Mouse (Mus musculus): ENCODE results near the gene Ahcyl2.

Ahcyl2 gene

GRCm38 (mm10) chr6:29848808-29849207 lies 81.0 kb downstream of the Ahcyl2 start:
- DNase-seq (ENCODE audit: extremely low spot score, low read depth, low spot score), result no peak

- DNase-seq (ENCODE audit: extremely low spot score, low read depth, low spot score), result no peak
Measured at GRCm38 (mm10) chr6:29850096-29850495, 82.3 kb downstream of the Ahcyl2 start.

DNA sequence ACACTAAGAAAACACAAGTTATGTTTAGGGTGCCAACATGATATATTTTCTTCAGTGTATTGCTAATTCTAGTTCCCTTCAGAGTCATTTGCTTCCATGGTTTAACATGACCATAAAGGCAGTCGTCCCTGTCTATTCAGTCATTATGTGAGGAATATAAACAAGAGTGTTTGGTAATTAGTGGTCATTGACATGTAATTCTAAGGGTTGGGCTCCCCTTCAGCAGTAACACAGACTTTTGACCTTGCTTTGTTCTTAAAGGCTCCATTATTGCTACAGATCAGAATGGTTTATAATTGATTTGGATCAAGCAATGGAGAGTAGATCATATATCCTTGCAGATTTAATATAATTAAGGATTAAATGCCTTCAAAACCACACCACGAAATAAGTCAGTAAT lies 82.9 kb downstream of the Ahcyl2 start:
- DNase-seq (ENCODE audit: extremely low spot score, low read depth, low spot score), result no peak

DNA sequence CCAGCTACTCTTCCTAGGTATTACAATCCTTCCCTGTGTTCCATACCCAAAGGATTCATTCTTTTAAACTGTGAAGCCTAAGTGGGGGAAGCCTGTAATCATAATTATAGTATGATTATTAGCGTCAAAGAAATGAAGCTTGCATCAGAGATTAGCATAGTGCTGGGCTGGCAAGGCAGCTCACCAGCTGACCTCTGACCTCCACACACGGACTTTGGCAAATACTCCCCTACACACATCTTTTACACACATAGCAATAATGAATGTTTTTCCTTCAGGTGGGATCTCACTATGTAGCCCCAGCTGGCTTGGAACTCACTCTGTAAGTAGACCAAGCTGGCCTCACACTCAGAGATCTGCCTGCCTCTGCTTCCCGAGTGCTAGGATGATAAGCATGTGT lies 84.1 kb downstream of the Ahcyl2 start:
- DNase-seq (ENCODE audit: extremely low spot score, low read depth, low spot score), result no peak

- peak; percentile 86 for DNase-seq (ENCODE audit: extremely low spot score, low read depth, low spot score)
Measured at GRCm38 (mm10) chr6:29853213-29853899, 85.5 kb downstream of the Ahcyl2 start.

- no peak for DNase-seq (ENCODE audit: extremely low spot score, low read depth, low spot score)
Measured at GRCm38 (mm10) chr6:29853900-29854390, 86.1 kb downstream of the Ahcyl2 start.

- DNase-seq (ENCODE audit: extremely low spot score, low read depth, low spot score), result no peak
Measured at GRCm38 (mm10) chr6:29858619-29859018, 90.8 kb downstream of the Ahcyl2 start.

- no peak for DNase-seq (ENCODE audit: extremely low spot score, low read depth, low spot score)
Measured at GRCm38 (mm10) chr6:29859344-29859743, 91.5 kb downstream of the Ahcyl2 start.

GRCm38 (mm10) chr6:29860238-29860637 lies 92.4 kb downstream of the Ahcyl2 start:
- DNase-seq (ENCODE audit: extremely low spot score, low read depth, low spot score), result no peak

DNA sequence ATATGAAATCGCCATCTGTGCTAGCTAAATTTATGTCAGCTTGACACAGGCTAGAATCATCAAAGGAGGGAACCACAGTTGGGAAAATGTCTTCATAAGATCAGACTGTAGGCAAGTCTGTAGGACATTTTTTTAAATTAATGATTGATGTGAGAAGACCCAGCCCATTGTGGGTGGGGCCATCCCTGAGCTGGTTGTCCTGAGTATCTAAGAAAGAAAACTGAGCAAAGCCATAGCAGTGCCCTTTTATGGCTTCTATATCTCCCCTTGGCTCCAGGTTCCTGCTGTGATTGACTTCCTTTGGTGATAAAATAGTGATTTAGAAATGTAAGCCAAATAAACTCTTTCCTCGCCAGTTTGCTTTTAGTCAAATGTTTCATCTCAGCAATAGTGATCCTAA lies 97.1 kb downstream of the Ahcyl2 start:
- no peak for DNase-seq (ENCODE audit: extremely low spot score, low read depth, low spot score)

DNA sequence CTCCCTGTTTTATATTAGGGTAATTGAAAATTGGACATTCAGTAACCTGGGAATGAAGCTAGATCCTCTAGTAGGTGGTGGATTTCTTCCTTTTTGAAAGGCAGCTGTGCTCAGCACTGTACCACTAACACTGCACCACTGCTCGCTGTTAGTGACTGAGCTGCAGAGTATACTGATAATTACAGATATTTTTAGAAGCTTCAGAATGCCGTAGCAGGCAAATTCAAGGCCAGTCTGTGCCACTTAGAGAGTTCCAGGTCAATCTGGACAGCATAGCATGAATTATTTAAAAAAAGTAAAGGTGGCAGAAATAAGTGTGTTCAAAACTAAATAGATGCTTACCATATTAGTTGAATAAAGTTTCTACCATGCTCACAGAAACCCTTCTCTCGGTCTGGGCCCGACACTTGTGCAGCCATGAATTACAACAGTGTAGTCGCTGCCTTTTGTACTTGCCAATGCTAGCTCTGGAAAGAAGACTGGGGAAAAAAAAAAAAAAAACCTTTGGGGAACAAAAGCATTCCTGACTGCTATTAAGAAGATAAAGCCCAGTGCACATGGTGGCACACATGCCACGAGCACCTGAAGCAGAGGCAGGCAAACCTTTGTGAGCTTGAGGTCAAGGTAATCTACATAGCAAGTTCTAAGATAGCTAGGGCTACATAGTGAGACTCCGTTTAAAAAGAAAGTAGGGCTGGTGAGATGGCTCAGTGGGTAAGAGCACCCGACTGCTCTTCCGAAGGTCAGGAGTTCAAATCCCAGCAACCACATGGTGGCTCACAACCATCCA lies 99.3 kb downstream of the Ahcyl2 start:
- DNase-seq (ENCODE audit: extremely low spot score, low read depth, low spot score), result no peak

DNA sequence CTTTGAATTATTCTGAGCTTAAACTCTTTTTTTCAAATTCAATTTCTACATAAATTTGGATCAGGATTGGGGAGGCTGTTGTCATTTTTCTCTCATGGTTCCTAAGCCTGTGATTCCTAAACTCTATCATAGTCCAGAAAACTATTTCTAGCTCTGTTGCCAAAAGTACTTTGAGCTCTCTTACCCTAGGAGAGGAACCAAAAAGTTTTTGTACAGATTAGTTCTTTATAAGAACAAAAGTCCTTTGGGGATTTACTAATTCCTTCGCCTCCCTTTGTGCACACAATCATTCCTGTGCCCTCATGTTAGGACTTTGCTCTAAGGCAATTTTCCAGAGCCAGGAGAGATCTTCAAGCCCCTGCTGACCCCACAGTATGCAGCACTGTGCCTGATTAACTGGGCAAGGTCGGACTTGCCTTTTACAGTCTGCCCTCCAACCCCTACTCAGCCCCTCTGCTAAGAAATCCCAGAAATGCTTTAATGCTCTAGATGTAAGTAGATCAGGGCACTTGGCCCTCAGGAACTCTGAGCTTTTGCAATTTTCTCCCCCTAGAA lies 100.6 kb downstream of the Ahcyl2 start:
- DNase-seq (ENCODE audit: extremely low spot score, low read depth, low spot score), result no peak

GRCm38 (mm10) chr6:29873654-29874053 lies 105.8 kb downstream of the Ahcyl2 start:
- no peak for DNase-seq (ENCODE audit: extremely low spot score, low read depth, low spot score)

DNA sequence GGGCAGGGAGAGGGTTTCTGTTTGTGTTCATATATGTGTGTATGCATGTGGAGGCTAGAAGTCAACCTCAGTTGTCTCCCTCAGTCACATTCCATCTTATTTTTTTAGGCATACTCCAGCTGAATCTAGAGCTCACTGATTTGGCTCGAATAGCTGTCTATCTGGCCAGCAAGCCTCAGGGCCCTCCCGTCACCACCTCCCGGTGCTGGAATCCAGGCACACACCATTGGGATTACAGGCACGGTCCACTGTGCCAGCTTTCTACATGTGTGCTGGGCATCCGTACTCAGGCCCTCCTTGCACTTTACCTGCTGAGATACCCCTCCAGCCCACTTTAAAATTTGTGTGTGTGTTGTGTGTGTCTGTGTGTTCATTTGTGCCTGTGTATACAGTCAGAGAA lies 107.8 kb downstream of the Ahcyl2 start:
- no peak for DNase-seq (ENCODE audit: extremely low spot score, low read depth, low spot score)

DNA sequence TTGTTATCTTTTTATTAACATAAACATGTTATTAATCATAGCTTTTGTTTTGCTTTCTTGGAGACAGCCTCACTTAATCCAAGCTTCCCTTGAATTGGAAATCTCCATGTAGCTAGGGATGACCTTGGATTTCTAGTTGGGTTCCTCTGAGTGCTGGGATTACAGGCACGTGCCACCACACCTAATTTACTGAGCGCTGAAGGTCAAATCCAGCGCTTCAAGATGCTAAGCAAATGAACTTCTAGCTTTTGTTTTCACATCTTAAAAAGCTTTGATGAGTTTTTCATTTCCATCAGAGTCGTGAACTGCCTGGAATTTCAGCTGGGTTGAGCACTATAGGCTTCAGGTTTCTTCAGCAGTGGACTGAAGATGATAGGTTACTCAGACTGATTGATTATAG lies 109.0 kb downstream of the Ahcyl2 start:
- no peak for DNase-seq (ENCODE audit: extremely low spot score, low read depth, low spot score)

DNA sequence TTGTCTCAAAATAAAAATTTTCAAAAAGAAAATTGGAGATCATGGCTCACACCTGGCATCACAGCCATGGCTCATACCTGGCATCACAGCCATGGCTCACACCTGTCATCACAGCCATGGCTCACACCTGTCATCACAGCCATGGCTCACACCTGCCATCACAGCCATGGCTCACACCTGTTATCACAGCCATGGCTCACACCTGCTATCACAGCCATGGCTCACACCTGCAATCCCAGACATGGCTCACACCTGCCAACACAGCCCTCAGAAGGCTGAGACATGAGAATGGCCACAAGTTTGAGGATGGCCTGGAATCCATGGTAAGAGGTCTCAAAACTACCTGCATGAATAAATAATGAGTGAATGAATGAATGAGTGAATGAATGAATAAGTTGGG lies 111.8 kb downstream of the Ahcyl2 start:
- DNase-seq (ENCODE audit: extremely low spot score, low read depth, low spot score), result no peak

DNA sequence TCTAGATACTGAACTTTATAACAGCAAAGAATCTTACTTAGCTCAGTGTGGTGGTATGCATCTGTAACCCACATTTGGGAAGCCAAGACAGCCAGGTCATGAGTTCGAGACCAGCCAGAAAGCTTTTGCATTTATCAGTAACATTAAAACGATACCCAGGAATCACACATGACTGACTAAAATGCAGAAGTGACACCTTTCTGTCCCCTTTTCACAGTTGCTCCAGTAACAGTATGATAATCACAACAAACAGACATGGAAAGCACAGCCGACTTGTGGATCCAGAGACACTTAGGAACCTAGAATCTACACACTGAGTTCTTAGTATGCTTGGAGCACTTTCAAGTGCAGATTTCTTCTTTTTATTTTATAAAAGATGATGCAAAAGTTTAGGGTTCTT lies 113.0 kb downstream of the Ahcyl2 start:
- DNase-seq (ENCODE audit: extremely low spot score, low read depth, low spot score), result no peak

GRCm38 (mm10) chr6:29881936-29882335 lies 114.1 kb downstream of the Ahcyl2 start:
- no peak for DNase-seq (ENCODE audit: extremely low spot score, low read depth, low spot score)

DNA sequence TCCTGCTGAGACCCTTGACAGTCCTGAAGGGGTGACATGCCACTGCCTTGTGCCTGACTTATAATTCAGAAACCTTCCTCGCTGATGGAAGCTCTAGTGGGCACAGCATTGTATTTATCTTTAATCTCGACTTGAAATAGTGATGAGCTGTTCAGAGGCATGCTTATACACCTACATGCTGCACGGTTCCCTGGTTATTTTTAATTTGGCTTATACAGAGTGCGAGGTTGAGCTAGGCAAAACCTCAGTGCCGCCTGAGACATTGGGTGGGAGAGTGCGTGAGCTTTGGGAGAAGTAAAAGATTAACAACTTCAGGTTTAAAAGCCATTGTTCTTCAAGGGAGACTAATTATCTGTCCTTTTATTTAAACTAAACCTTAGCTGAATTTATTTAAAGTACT lies 115.1 kb downstream of the Ahcyl2 start:
- no peak for DNase-seq (ENCODE audit: extremely low spot score, low read depth, low spot score)

- DNase-seq (ENCODE audit: extremely low spot score, low read depth, low spot score), result no peak
Measured at GRCm38 (mm10) chr6:29891151-29891550, 123.3 kb downstream of the Ahcyl2 start.

DNA sequence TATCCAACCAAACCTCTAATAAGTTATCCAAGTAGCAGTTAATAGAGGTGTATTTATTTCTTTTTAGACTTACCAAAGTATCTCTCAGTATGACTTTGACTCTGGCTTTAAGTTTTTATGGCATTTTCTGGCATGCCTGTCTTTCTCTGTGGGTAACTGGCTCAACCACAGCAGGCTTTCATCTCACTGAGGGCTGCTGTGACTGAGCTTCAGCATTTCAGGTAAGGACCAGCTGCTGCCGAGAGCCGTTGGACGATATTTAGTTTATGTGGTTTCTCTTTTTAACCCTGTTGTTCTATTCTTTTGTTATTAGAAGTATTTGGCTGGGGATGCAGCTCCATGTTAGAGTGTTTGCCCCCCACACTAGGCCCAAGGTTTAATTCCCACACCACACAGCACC lies 129.2 kb downstream of the Ahcyl2 start:
- DNase-seq (ENCODE audit: extremely low spot score, low read depth, low spot score), result no peak

DNA sequence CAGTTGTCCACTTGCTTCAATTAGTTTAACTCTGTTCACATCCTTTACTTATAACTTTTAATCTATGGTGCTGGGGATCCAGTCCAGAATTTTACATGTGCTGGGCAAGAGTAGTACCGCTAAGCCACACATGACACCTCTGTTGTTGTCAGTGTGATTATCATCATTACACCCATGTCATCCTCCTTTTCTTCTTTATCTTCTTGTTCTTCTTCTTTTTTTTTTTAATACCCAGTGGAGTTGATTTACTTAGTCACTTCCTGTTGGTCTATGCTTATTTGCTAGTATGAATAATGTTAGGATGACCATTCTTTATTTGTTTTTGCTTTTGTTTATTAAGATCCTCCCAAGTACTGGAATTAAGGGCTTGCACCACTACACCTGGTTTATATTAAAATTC lies 133.6 kb downstream of the Ahcyl2 start:
- DNase-seq (ENCODE audit: extremely low spot score, low read depth, low spot score), result no peak
